Mouse (Mus musculus): ENCODE results near the gene Gm28635. TPM values are rescaled to one million over a fixed set of nuclear protein-coding genes. Genes with fewer than 3 reads are reported as not detected.

Gm28635 gene
- polyA plus RNA-seq, 1 experiment from 2014 or later = not detected

- H3K9ac ChIP-seq (ENCODE audit: low read length) = no peak overlapping the region
- no peak overlapping the region for H3K4me2 ChIP-seq (ENCODE audit: low read length)
- no peaks in the 10 kb centered on the region for H3K9me3 ChIP-seq (replicated peaks; ENCODE audit: control insufficient read depth, low read length)
- DNase-seq (ENCODE audit: low spot score) (no peak), ATAC-seq (no peak)
- H3K4me1 ChIP-seq (ENCODE audit: control insufficient read depth, insufficient read depth, low read length) = no peaks in the 10 kb centered on the region
- peaks cover 31% of the 10 kb centered on the region for H3K36me3 ChIP-seq (ENCODE audit: control insufficient read depth, insufficient read depth, low read length)
- H3K27ac ChIP-seq (ENCODE audit: low read depth, low read length) = no peak overlapping the region
- over 99% methylated on average over 3 of the region's 3 CpGs for WGBS
- no peaks in the 10 kb centered on the region for H3K27me3 ChIP-seq (replicated peaks; ENCODE audit: control insufficient read depth, insufficient read depth, low read length)
- H3K4me3 ChIP-seq (ENCODE audit: low read depth, low read length) = no peak overlapping the region
Observed at GRCm38 (mm10) chr2:84623428-84624119, 54.3 kb downstream of the Gm28635 start.

- ATAC-seq (no peak), DNase-seq (ENCODE audit: low spot score) (no peak)
- Histone ChIP-seq H3K9me3 (replicated peaks; ENCODE audit: control insufficient read depth, low read length) (no peaks in the 10 kb centered on the region), H3K4me3 (ENCODE audit: low read depth, low read length) (no peak overlapping the region), H3K27ac (ENCODE audit: low read depth, low read length) (no peak overlapping the region), H3K9ac (ENCODE audit: low read length) (no peak overlapping the region), H3K4me2 (ENCODE audit: low read length) (no peak overlapping the region), H3K27me3 (replicated peaks; ENCODE audit: control insufficient read depth, insufficient read depth, low read length) (no peaks in the 10 kb centered on the region), H3K36me3 (ENCODE audit: control insufficient read depth, insufficient read depth, low read length) (peaks cover 31% of the 10 kb centered on the region), H3K4me1 (ENCODE audit: control insufficient read depth, insufficient read depth, low read length) (no peaks in the 10 kb centered on the region)
- 78% methylated on average over 2 of the region's 2 CpGs for WGBS
Observed at GRCm38 (mm10) chr2:84622668-84623067, 55.2 kb downstream of the Gm28635 start.

- ATAC-seq (0 out of 2 replicates have a peak, but pooled peaks have one; percentile 33), DNase-seq (ENCODE audit: low spot score) (no peak)
- no peak overlapping the region for H3K4me2 ChIP-seq (ENCODE audit: low read length)
- peaks cover 58% of the 10 kb centered on the region for H3K36me3 ChIP-seq (ENCODE audit: control insufficient read depth, insufficient read depth, low read length)
- 97% methylated on average over 21 of the region's 21 CpGs for WGBS
- H3K27ac ChIP-seq (ENCODE audit: low read depth, low read length) = no peak overlapping the region
- no peaks in the 10 kb centered on the region for H3K27me3 ChIP-seq (replicated peaks; ENCODE audit: control insufficient read depth, insufficient read depth, low read length)
- H3K9me3 ChIP-seq (replicated peaks; ENCODE audit: control insufficient read depth, low read length) = no peaks in the 10 kb centered on the region
- H3K9ac ChIP-seq (ENCODE audit: low read length) = no peak overlapping the region
- no peak overlapping the region for H3K4me3 ChIP-seq (ENCODE audit: low read depth, low read length)
- H3K4me1 ChIP-seq (ENCODE audit: control insufficient read depth, insufficient read depth, low read length) = no peaks in the 10 kb centered on the region
Observed at GRCm38 (mm10) chr2:84619646-84620340, 58.0 kb downstream of the Gm28635 start.

GRCm38 (mm10) chr2:84618914-84619313, 58.9 kb downstream of the Gm28635 start:
- H3K36me3 ChIP-seq (ENCODE audit: control insufficient read depth, insufficient read depth, low read length) = peaks cover 63% of the 10 kb centered on the region
- ATAC-seq = no peak
- WGBS = 86% methylated on average over 2 of the region's 2 CpGs

GRCm38 (mm10) chr2:84617637-84618515, 60.0 kb downstream of the Gm28635 start:
- H3K27me3 ChIP-seq (replicated peaks; ENCODE audit: control insufficient read depth, insufficient read depth, low read length) = no peaks in the 10 kb centered on the region
- H3K27ac ChIP-seq (ENCODE audit: low read depth, low read length) = no peak overlapping the region
- H3K36me3 ChIP-seq (ENCODE audit: control insufficient read depth, insufficient read depth, low read length) = peaks cover 68% of the 10 kb centered on the region

More at GRCm38 (mm10) chr2:84618914-84619313, 58.9 kb downstream of the Gm28635 start:
- Histone ChIP-seq H3K9me3 (replicated peaks; ENCODE audit: control insufficient read depth, low read length) (no peaks in the 10 kb centered on the region), H3K4me3 (ENCODE audit: low read depth, low read length) (no peak overlapping the region), H3K4me2 (ENCODE audit: low read length) (no peak overlapping the region), H3K4me1 (ENCODE audit: control insufficient read depth, insufficient read depth, low read length) (no peaks in the 10 kb centered on the region), H3K27me3 (replicated peaks; ENCODE audit: control insufficient read depth, insufficient read depth, low read length) (no peaks in the 10 kb centered on the region), H3K27ac (ENCODE audit: low read depth, low read length) (no peak overlapping the region), H3K9ac (ENCODE audit: low read length) (no peak overlapping the region)
- no peak for DNase-seq (ENCODE audit: low spot score)

GRCm38 (mm10) chr2:84612764-84613163, 65.1 kb downstream of the Gm28635 start:
- no peak overlapping the region for H3K9ac ChIP-seq (ENCODE audit: low read length)
- H3K4me1 ChIP-seq (ENCODE audit: control insufficient read depth, insufficient read depth, low read length) = no peaks in the 10 kb centered on the region
- H3K4me3 ChIP-seq (ENCODE audit: low read depth, low read length) = no peak overlapping the region
- DNase-seq (ENCODE audit: low spot score) (no peak), ATAC-seq (no peak)
- 93% methylated on average over 6 of the region's 6 CpGs for WGBS
- peaks cover 94% of the 10 kb centered on the region for H3K36me3 ChIP-seq (ENCODE audit: control insufficient read depth, insufficient read depth, low read length)
- no peak overlapping the region for H3K27ac ChIP-seq (ENCODE audit: low read depth, low read length)
- H3K4me2 ChIP-seq (ENCODE audit: low read length) = no peak overlapping the region
- no peaks in the 10 kb centered on the region for H3K9me3 ChIP-seq (replicated peaks; ENCODE audit: control insufficient read depth, low read length)
- no peaks in the 10 kb centered on the region for H3K27me3 ChIP-seq (replicated peaks; ENCODE audit: control insufficient read depth, insufficient read depth, low read length)

More at GRCm38 (mm10) chr2:84617637-84618515, 60.0 kb downstream of the Gm28635 start:
- Histone ChIP-seq H3K4me3 (ENCODE audit: low read depth, low read length) (no peak overlapping the region), H3K4me2 (ENCODE audit: low read length) (no peak overlapping the region), H3K9ac (ENCODE audit: low read length) (no peak overlapping the region), H3K9me3 (replicated peaks; ENCODE audit: control insufficient read depth, low read length) (no peaks in the 10 kb centered on the region), H3K4me1 (ENCODE audit: control insufficient read depth, insufficient read depth, low read length) (no peaks in the 10 kb centered on the region)
- DNase-seq (ENCODE audit: low spot score) = peak; percentile 69
- peak; percentile 81 for ATAC-seq
- 68% methylated on average over 3 of the region's 3 CpGs for WGBS

- Histone ChIP-seq H3K27me3 (replicated peaks; ENCODE audit: control insufficient read depth, insufficient read depth, low read length) (no peaks in the 10 kb centered on the region), H3K4me1 (ENCODE audit: control insufficient read depth, insufficient read depth, low read length) (no peaks in the 10 kb centered on the region), H3K9me3 (replicated peaks; ENCODE audit: control insufficient read depth, low read length) (no peaks in the 10 kb centered on the region), H3K27ac (ENCODE audit: low read depth, low read length) (no peak overlapping the region), H3K9ac (ENCODE audit: low read length) (no peak overlapping the region), H3K36me3 (ENCODE audit: control insufficient read depth, insufficient read depth, low read length) (peaks cover 93% of the 10 kb centered on the region), H3K4me3 (ENCODE audit: low read depth, low read length) (no peak overlapping the region), H3K4me2 (ENCODE audit: low read length) (no peak overlapping the region)
- DNase-seq (ENCODE audit: low spot score) = no peak
- 81% methylated on average over 1 of the region's 1 CpGs for WGBS
- ATAC-seq = no peak
Observed at GRCm38 (mm10) chr2:84607842-84608241, 70.0 kb downstream of the Gm28635 start.

- no peak overlapping the region for H3K4me3 ChIP-seq (ENCODE audit: low read depth, low read length)
- no peak overlapping the region for H3K4me2 ChIP-seq (ENCODE audit: low read length)
- no peaks in the 10 kb centered on the region for H3K9me3 ChIP-seq (replicated peaks; ENCODE audit: control insufficient read depth, low read length)
- no peak overlapping the region for H3K27ac ChIP-seq (ENCODE audit: low read depth, low read length)
- no peaks in the 10 kb centered on the region for H3K4me1 ChIP-seq (ENCODE audit: control insufficient read depth, insufficient read depth, low read length)
- no peaks in the 10 kb centered on the region for H3K27me3 ChIP-seq (replicated peaks; ENCODE audit: control insufficient read depth, insufficient read depth, low read length)
- H3K9ac ChIP-seq (ENCODE audit: low read length) = no peak overlapping the region
- WGBS = 80% methylated on average over 2 of the region's 2 CpGs
- DNase-seq (ENCODE audit: low spot score) = no peak
- ATAC-seq = no peak
- H3K36me3 ChIP-seq (ENCODE audit: control insufficient read depth, insufficient read depth, low read length) = peaks cover 61% of the 10 kb centered on the region
Observed at GRCm38 (mm10) chr2:84600977-84601376, 76.9 kb downstream of the Gm28635 start.
